7 mouse cellular contexts compared by ENCODE assay signal in the genomic region with DNA sequence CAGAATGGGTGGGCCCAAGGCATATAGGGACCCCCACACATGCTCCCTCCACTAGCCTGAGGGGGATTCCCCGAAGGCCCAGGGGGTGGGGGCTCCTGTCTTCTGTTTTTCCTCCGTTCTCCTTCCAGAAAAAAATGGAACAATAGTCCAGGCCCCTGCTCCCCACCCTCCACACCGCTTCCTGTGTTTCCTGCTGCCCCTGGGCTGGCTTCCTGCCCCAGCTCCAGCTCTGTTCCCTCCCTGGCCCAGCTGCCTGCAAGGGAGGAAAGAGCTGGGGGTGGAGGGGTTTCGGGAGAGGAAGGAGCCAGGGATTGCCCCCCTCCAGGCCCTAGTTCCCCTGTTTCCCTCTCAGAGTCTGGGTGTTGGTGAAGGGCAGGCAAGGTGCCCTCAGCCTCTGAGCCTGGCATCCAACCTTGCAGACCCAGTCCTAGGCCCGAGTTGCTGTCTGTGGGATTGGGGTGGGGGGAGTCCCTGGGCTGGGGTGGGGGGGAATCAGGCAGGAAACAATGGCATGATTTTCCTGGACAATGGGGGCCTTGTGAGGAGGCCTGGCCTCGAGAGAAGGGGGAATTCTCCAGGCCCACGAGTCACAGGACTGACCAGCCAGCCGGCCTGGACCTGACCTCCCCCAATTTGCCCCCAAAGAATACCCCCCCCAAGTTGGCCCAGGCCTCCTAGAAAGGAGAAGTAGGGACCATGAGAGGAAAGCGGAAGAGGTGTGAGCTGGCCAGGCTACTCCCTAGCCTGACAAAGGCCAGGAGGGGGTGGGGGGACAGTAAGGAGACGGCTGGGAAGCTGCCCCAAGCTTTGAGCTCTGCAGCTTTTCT. TPM values are rescaled to one million over a fixed set of nuclear protein-coding genes. Genes with fewer than 3 reads are reported as not detected.
DNase-seq lines count a peak whose midpoint lies in the region; ATAC-seq and TF ChIP-seq lines count a peak whose summit lies in the region.

No protein-coding gene starts in this region.

- H3K9me3 ChIP-seq in hindbrain, embryonic 10.5 days = no peaks in the 10 kb centered on the region
- H3K9me3 ChIP-seq in limb, embryonic 13.5 days = no peaks in the 10 kb centered on the region
- no peaks in the 10 kb centered on the region for H3K9me3 ChIP-seq in midbrain, embryonic 13.5 days

- 16% methylated on average over 10 of the region's 10 CpGs for WGBS in bone marrow, adult 2 months
- WGBS in hindbrain, embryonic 10.5 days = 64% methylated on average over 10 of the region's 10 CpGs
- WGBS in limb, embryonic 13.5 days = 64% methylated on average over 10 of the region's 10 CpGs
- 75% methylated on average over 10 of the region's 10 CpGs for WGBS in midbrain, embryonic 13.5 days

- ATAC-seq in limb, embryonic 13.5 days (ENCODE audit: low FRiP score, low read depth) = no peak
- no peak for ATAC-seq in midbrain, embryonic 13.5 days

- H3K36me3 ChIP-seq in hindbrain, embryonic 10.5 days = peaks cover 73% of the 10 kb centered on the region
- peaks cover 65% of the 10 kb centered on the region for H3K36me3 ChIP-seq in limb, embryonic 13.5 days
- H3K36me3 ChIP-seq in midbrain, embryonic 13.5 days = peaks cover 46% of the 10 kb centered on the region

- H3K27me3 ChIP-seq in hindbrain, embryonic 10.5 days (ENCODE audit: insufficient read depth, poor library complexity, severe bottlenecking) = peaks cover 19% of the 10 kb centered on the region
- H3K27me3 ChIP-seq in limb, embryonic 13.5 days = no peaks in the 10 kb centered on the region
- H3K27me3 ChIP-seq in midbrain, embryonic 13.5 days = peaks cover 10% of the 10 kb centered on the region

- H3K27ac ChIP-seq in bone marrow, adult 2 months (ENCODE audit: control insufficient read depth, insufficient read depth, low read depth, low read length, poor library complexity) = peak overlapping the region; percentile 56
- no peak overlapping the region for H3K27ac ChIP-seq in embryonic fibroblast, embryonic 13.5 days (ENCODE audit: insufficient read depth, low read length)
- peak overlapping the region; percentile 68 for H3K27ac ChIP-seq in hindbrain, embryonic 10.5 days
- H3K27ac ChIP-seq in limb, embryonic 13.5 days = peak overlapping the region; percentile 95
- 0 out of 2 replicates have a peak overlapping the region, but pooled peaks have one; percentile 30 for H3K27ac ChIP-seq in midbrain, embryonic 13.5 days

- 0 out of 2 replicates have a peak, but pooled peaks have one; percentile 3 for TF ChIP-seq POLR2A in bone marrow, adult 2 months (IDR thresholded peaks at IDR 0.05; ENCODE audit: borderline replicate concordance, control insufficient read depth, low read depth, low read length)
- no peak for TF ChIP-seq POLR2A in embryonic fibroblast, embryonic 13.5 days (IDR thresholded peaks at IDR 0.05; ENCODE audit: low read depth, low read length)

- H3K4me1 ChIP-seq in bone marrow, adult 2 months (ENCODE audit: control insufficient read depth, insufficient read depth, low read length) = peaks cover 2% of the 10 kb centered on the region; the same call in 1 of the 2 replicates
- peaks cover 4% of the 10 kb centered on the region; the same call in 1 of the 2 replicates for H3K4me1 ChIP-seq in embryonic fibroblast, embryonic 13.5 days (ENCODE audit: control insufficient read depth, insufficient read depth, low read length)
- H3K4me1 ChIP-seq in hindbrain, embryonic 10.5 days (replicated peaks) = peaks cover 72% of the 10 kb centered on the region
- peaks cover 56% of the 10 kb centered on the region for H3K4me1 ChIP-seq in limb, embryonic 13.5 days
- peaks cover 62% of the 10 kb centered on the region for H3K4me1 ChIP-seq in midbrain, embryonic 13.5 days (replicated peaks)

- intact Hi-C loops in left cerebral cortex, postnatal 14 days (cut with DNase I) = loop anchor here (1.0 kb wide), 1 partner anchor 36 kb away; no protein-coding TSS in a partner anchor

- DNase-seq in hindbrain, embryonic 10.5 days (ENCODE audit: low spot score) = no peak
- no peak for DNase-seq in left cerebral cortex, postnatal 14 days (ENCODE audit: low spot score in 2 of 2)
- DNase-seq in adipocyte (ENCODE audit: low spot score) = no peak

- H3K4me3 ChIP-seq in bone marrow, adult 2 months (replicated peaks; ENCODE audit: control insufficient read depth, low read depth, low read length) = peak overlapping the region; percentile 84
- H3K4me3 ChIP-seq in embryonic fibroblast, embryonic 13.5 days (ENCODE audit: insufficient read depth, low read length) = peak overlapping the region; percentile 86
- peak overlapping the region; percentile 90 for H3K4me3 ChIP-seq in hindbrain, embryonic 10.5 days
- peak overlapping the region; percentile 72 for H3K4me3 ChIP-seq in limb, embryonic 13.5 days
- H3K4me3 ChIP-seq in midbrain, embryonic 13.5 days (replicated peaks) = peak overlapping the region; percentile 8; the same call in 1 of the 2 replicates

- H3K9ac ChIP-seq in limb, embryonic 13.5 days = peak overlapping the region; percentile 95
- H3K9ac ChIP-seq in midbrain, embryonic 13.5 days (replicated peaks) = peak overlapping the region; percentile 92

- H3K4me2 ChIP-seq in limb, embryonic 13.5 days (replicated peaks) = peak overlapping the region; percentile 99
- H3K4me2 ChIP-seq in midbrain, embryonic 13.5 days (replicated peaks) = peak overlapping the region; percentile 100

- no peak for TF ChIP-seq CTCF in bone marrow, adult 2 months (IDR thresholded peaks at IDR 0.05; ENCODE audit: control insufficient read depth, insufficient read depth, low read length)
- TF ChIP-seq CTCF in embryonic fibroblast, embryonic 13.5 days (IDR thresholded peaks at IDR 0.05; ENCODE audit: borderline replicate concordance, insufficient read depth, low read length) = no peak

RNA-seq across cellular contexts. Expression of gene Pcnx3, which starts 3.6 kb away (rescaled TPM):
- polyA plus RNA-seq in bone marrow, adult 2 months (2011; ENCODE audit: insufficient read depth, insufficient read length, low replicate concordance, missing spikeins) = 43.5 and 99.7 TPM in 2 replicates
- 43.0 and 48.4 TPM in 2 replicates for polyA plus RNA-seq in embryonic fibroblast, embryonic 13.5 days (2011; ENCODE audit: insufficient read length, low read depth, missing spikeins)
- polyA plus RNA-seq in hindbrain, embryonic 10.5 days (2016; fragmentation: Nextera tagmentation; extraction: Ambion mirVana) = 27.3 and 30.8 TPM in 2 replicates
- 25.4 and 28.7 TPM in 2 replicates for polyA plus RNA-seq in limb, embryonic 13.5 days (2015; fragmentation: Nextera tagmentation; extraction: Ambion mirVana)
- 25.6 and 29.1 TPM in 2 replicates for polyA plus RNA-seq in midbrain, embryonic 13.5 days (2015; fragmentation: Nextera tagmentation; extraction: Ambion mirVana)
- 10 to 100 TPM; 63.6 to 65.1 TPM for total RNA-seq in left cerebral cortex, postnatal 14 days (2021)

RNA-seq across cellular contexts. Expression of gene Map3k11, which starts 3.8 kb away (rescaled TPM):
- 26.8 and 60.5 TPM in 2 replicates for polyA plus RNA-seq in bone marrow, adult 2 months (2011; ENCODE audit: insufficient read depth, insufficient read length, low replicate concordance, missing spikeins)
- polyA plus RNA-seq in embryonic fibroblast, embryonic 13.5 days (2011; ENCODE audit: insufficient read length, low read depth, missing spikeins) = 9.3 and 14.2 TPM in 2 replicates
- 34.1 and 35.1 TPM in 2 replicates for polyA plus RNA-seq in hindbrain, embryonic 10.5 days (2016; fragmentation: Nextera tagmentation; extraction: Ambion mirVana)
- polyA plus RNA-seq in limb, embryonic 13.5 days (2015; fragmentation: Nextera tagmentation; extraction: Ambion mirVana) = 18.2 and 18.5 TPM in 2 replicates
- 11.4 and 15.1 TPM in 2 replicates for polyA plus RNA-seq in midbrain, embryonic 13.5 days (2015; fragmentation: Nextera tagmentation; extraction: Ambion mirVana)
- 10 to 100 TPM; 12.6 to 15.9 TPM for total RNA-seq in left cerebral cortex, postnatal 14 days (2021)

RNA-seq across cellular contexts. Expression of gene Kcnk7, which starts 11.9 kb away (rescaled TPM):
- polyA plus RNA-seq in bone marrow, adult 2 months (2011; ENCODE audit: insufficient read depth, insufficient read length, low replicate concordance, missing spikeins) = not detected in 2 replicates
- not detected in 2 replicates for polyA plus RNA-seq in embryonic fibroblast, embryonic 13.5 days (2011; ENCODE audit: insufficient read length, low read depth, missing spikeins)
- 0.16 and 0.21 TPM in 2 replicates for polyA plus RNA-seq in hindbrain, embryonic 10.5 days (2016; fragmentation: Nextera tagmentation; extraction: Ambion mirVana)
- polyA plus RNA-seq in limb, embryonic 13.5 days (2015; fragmentation: Nextera tagmentation; extraction: Ambion mirVana) = 0.51 and 0.75 TPM in 2 replicates
- polyA plus RNA-seq in midbrain, embryonic 13.5 days (2015; fragmentation: Nextera tagmentation; extraction: Ambion mirVana) = 0.15 TPM in 1 of 2 replicates, not detected in the other
- not detected for total RNA-seq in left cerebral cortex, postnatal 14 days (2021)

RNA-seq across cellular contexts. Expression of gene Sipa1, which starts 28.8 kb away (rescaled TPM):
- 72.2 and 101 TPM in 2 replicates for polyA plus RNA-seq in bone marrow, adult 2 months (2011; ENCODE audit: insufficient read depth, insufficient read length, low replicate concordance, missing spikeins)
- 16.7 and 19.1 TPM in 2 replicates for polyA plus RNA-seq in embryonic fibroblast, embryonic 13.5 days (2011; ENCODE audit: insufficient read length, low read depth, missing spikeins)
- polyA plus RNA-seq in hindbrain, embryonic 10.5 days (2016; fragmentation: Nextera tagmentation; extraction: Ambion mirVana) = 27.5 and 27.6 TPM in 2 replicates
- 25.2 and 27.8 TPM in 2 replicates for polyA plus RNA-seq in limb, embryonic 13.5 days (2015; fragmentation: Nextera tagmentation; extraction: Ambion mirVana)
- polyA plus RNA-seq in midbrain, embryonic 13.5 days (2015; fragmentation: Nextera tagmentation; extraction: Ambion mirVana) = 10.8 and 14.1 TPM in 2 replicates
- 10 to 100 TPM; 23.9 to 24.4 TPM for total RNA-seq in left cerebral cortex, postnatal 14 days (2021)

RNA-seq across cellular contexts. Expression of gene Ehbp1l1, which starts 33.8 kb away (rescaled TPM):
- polyA plus RNA-seq in bone marrow, adult 2 months (2011; ENCODE audit: insufficient read depth, insufficient read length, low replicate concordance, missing spikeins) = 130 and 224 TPM in 2 replicates
- 62.8 and 86.1 TPM in 2 replicates for polyA plus RNA-seq in embryonic fibroblast, embryonic 13.5 days (2011; ENCODE audit: insufficient read length, low read depth, missing spikeins)
- polyA plus RNA-seq in hindbrain, embryonic 10.5 days (2016; fragmentation: Nextera tagmentation; extraction: Ambion mirVana) = 9.7 and 10.1 TPM in 2 replicates
- 20.4 and 21.2 TPM in 2 replicates for polyA plus RNA-seq in limb, embryonic 13.5 days (2015; fragmentation: Nextera tagmentation; extraction: Ambion mirVana)
- 8.9 and 10.5 TPM in 2 replicates for polyA plus RNA-seq in midbrain, embryonic 13.5 days (2015; fragmentation: Nextera tagmentation; extraction: Ambion mirVana)
- total RNA-seq in left cerebral cortex, postnatal 14 days (2021) = 10 to 100 TPM; 36.6 to 37.7 TPM

Comparison
In these comparisons a context has a peak if more than half of its experiments do, and no peak if none do; other contexts are left out.
1. H3K4me3 ChIP-seq: peak in every context shown above with its lines; median percentile 90 in hindbrain, embryonic 10.5 days; 86 in embryonic fibroblast, embryonic 13.5 days; 84 in bone marrow, adult 2 months; 72 in limb, embryonic 13.5 days; 8 in midbrain, embryonic 13.5 days.